Mouse (Mus musculus) left cerebral cortex, postnatal 25 days (tissue): ENCODE data around the gene Calcrl. TPM values are rescaled to one million over a fixed set of nuclear protein-coding genes. Genes with fewer than 3 reads are reported as not detected.

Experiments
- DNase-seq, 2 experiments: peaks; one replicate each; pipeline ENCODE4 v3.0.0; 2022; ENCODE audit warnings: low spot score in 2 of 2, mixed read lengths in 1 of 2
- intact Hi-C: fragments of 180-260 bp; cut with DNase I; formaldehyde crosslinking; loops from one replicate; pipeline ENCODE4 v1.15.1; 2025
- total RNA-seq, 2 experiments: library from RNA; stranded (reverse); gene quantifications; 2 replicates each; pipeline ENCODE4 v1.2.3; 2021

The Calcrl gene
- total RNA-seq, result 1 to 10 TPM; 6.5 to 8.2 TPM

DNA sequence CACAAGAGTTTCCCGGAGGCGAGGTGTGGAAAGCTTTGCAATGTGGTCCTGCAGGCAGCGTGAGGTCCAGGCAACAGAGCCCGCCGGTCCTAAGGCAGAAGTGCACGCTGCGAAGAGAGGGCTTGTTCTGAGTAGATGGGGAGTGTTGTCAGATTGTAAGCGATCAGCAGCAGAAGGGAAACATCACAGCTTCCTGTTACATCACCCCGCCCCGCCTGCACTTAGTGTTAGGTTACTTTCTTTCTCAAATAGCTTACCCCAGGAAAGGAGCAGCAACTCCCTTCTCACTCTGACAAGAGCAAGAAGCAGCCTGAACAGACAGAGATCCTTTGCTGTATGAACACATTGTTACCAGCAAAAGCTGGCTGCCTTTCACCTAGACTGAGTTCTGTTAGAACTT lies at the start of gene Calcrl:
Gene Calcrl, minus strand, starts transcription at position 274 of the 400 bp plus-strand sequence.
- intact Hi-C loops, result loop anchor here (10.0 kb wide), 1 partner anchor 160 kb away; no protein-coding TSS in a partner anchor
- peak; percentile 46 to 48 for DNase-seq

DNA sequence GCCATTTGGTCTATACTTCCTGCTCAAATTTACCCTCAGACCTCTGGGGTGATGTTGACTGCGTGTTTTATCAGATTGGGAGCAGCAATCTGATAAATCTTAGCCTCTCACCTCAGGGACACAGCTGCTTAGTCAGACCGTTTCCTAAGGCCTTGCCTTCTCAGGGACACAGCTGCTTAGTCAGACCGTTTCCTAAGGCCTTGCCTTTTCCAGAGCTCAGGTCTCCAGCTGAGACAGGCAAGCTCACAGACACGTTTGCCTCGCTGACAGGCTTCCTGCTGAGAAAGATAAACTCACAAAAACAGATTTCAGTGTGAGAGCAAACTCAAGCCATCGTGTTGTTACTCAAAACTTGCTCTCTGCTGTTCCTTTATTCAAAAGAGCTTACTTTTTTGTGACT lies 49.4 kb upstream of the Calcrl start:
- DNase-seq, result no peak
- intact Hi-C loops, result no loop called here

DNA sequence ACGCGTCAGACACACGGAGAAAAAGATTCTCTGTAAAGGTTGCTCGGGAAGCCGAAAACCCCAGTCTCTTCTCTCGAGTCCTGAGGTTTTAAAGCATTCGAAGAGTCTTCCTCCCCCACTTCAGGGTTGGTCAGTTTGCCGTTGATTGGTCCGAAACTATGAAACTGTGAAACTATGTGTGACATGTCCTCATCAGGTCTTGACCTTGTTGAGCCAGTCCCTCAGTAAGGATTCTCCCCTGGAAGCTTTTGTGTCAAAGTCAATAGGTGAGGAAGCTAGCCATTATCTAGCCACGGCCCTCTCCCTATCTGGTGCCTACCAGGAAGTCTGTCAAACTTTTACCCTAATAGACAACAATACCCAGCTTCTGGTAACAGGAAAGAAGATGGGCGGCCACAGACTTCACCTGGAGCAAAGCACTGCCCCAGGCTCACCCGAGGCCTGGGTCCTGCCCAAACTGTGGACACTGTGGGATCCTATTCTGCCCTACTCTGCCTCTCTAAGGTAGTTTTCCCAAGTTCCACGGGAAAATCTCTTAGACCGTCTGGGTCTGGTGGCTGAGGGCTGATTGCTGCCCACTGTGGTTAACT lies 48.8 kb upstream of the Calcrl start:
- DNase-seq, result no peak
- intact Hi-C loops, result no loop called here

DNA sequence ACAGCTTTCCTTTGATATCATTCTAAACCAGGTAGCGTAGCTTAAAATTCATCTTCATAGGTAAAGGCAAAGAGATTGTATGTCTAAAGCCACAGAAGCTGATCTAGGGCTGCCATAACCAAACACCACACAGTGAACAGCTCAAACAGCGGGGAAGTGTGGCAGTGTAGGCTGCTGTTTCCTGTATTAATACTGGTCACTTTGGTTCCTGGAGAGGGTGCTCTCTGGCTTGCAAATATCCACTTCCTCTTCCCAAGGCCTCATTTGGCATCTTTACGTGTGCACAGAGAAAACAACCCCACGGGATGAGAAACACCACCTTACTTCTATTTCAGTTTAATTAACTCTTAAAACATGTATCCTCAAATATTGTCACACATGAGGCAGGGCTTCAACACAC lies 42.2 kb upstream of the Calcrl start:
- DNase-seq, result no peak
- intact Hi-C loops, result no loop called here

DNA sequence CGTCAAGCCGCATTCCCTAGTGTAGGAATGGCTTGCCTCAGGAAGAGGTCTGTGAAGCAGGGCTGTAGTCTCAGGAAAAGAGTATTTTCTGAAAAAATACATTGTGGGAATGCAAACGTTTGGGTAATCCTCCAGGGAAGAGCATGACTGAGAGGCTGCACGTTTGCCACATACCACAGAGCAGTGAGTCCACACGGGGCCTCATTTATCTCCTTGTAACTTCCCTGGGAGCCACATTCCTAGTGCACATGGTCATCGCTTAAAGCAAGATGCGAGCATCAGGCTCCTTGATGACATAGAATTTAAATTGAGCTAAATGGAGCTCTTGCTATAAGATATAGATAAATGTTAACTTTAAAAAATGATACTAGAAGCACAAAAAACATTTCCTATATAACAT lies 39.7 kb upstream of the Calcrl start:
- intact Hi-C loops, result loop anchor here (5.0 kb wide), 1 partner anchor 92 kb away; no protein-coding TSS in a partner anchor
- DNase-seq, result no peak

DNA sequence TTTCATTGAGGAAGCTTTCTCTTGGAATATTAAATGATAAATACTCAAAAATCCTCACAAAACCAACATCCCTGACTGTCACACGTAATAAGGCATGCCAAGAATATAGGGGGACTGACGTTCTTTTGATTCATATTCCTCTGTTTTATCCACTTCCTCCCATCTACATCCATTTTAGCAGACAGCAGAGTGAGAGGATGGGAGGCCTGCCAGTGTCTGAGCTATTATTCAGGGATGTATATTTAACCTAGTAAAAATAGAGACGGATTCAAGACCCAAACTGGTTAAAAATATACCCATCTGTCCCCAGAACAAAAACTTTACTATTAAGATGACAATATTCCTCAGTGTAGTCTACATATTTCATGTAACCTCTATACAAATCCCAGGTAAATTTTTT lies 37.2 kb upstream of the Calcrl start:
- peak in 1 of 2 experiments; percentile 82 for DNase-seq
- intact Hi-C loops, result loop anchor here (5.0 kb wide), 1 partner anchor 95 kb away; no protein-coding TSS in a partner anchor

DNA sequence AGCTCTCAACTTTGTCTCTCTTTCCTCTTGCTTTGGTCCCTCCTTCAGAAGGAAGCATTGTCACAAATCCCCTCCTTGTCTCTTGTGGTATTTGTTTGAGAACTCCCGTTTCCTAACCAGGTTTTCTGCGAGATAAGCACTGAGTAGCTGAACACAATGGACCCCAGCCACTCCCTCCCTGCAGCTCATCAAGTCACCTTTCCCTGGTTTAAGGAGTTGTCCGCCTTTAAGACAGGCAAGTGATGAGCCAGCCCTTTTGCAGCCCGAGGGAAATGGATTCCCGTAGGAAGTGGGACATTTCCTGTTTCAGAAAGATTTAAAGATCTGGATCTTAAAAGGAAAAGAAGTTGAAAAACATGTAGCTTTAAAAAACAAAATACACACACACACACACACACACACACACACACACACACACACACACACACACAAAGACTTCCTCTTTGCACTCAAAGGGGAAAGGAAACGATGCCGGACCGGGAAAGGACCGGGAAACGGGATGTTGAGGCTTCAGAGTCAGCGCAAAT lies 34.5 kb upstream of the Calcrl start:
- no peak for DNase-seq
- intact Hi-C loops, result loop anchor here (5.0 kb wide), 1 partner anchor 98 kb away; no protein-coding TSS in a partner anchor

DNA sequence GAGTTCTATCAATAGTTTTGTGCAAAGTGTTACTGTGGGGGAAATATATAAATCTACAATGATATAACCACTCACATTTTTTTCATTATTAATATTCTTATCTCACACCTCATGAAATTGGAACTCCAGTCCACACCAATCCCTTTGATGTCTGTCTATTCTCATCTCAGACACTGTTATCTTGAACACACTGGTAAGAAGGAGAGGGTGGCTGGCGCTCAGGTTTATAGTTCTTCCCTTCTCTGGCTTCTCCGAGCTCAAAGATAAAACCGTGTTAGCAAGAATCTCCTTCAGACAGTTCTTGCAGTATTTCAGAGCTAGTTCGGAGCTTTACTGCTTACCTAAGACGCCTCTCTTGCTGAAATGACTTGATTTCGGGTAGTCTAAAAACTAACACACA lies 32.0 kb upstream of the Calcrl start:
- DNase-seq, result no peak
- intact Hi-C loops, result no loop called here

DNA sequence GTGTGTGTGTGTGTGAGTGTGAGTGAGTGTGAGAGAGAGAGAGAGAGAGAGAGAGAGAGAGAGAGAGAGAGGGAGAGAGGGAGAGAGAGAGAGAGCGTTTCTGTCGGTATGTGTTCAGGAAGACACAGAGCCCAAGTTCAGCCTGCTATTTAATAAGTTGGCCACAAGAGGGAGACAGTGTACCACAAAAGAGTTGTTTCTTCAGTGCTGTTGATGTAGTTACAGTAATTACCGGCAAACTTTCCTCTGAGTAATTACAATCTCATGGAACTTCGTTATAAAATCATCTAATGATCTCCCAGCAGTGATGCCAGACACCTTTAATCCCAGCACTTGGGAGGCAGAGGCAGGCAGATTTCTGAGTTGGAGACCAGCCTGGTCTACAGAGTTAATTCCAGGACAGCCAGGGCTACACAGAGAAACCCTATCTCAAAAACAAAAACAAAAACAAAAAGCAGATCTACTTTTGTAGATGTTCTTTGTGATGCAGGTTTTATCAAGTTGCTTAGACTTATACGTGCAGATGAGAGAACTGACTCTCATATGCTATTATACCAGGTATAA lies 30.1 kb upstream of the Calcrl start:
- peak; percentile 67 to 90 for DNase-seq
- intact Hi-C loops, result loop anchor here (2.0 kb wide), 2 partner anchors 23 to 207 kb away; no protein-coding TSS in a partner anchor

DNA sequence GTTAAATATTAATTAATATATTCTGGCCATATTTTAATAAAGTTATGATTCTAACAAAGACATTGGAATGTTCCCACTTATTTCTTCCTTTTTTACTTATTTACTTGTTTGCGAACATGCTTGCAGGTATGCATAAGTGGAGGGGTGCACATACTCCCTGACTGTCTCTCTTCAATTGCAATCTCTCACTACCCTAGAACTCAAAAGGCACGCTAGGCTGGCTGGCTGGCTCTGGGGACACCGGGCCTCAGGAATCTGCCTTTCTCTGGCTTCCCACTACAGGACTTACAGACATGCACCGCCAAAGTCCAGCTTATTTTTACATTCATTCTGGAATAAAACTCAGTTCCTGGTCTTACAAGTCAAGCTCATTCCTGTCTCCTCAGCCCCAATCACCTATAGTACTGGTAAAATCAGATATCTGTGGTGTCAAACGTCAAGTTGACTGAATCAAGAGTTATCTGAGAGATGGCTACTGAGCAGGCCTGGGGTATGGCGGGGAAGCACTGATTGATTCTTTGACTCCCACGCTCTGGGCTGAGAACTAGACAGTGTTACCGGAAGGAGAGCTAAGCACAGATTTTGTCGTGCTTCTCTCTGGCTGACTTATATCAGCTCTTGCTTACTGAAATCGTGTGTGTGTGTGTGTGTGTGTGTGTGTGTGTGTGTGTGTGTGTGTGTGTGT lies 29.5 kb upstream of the Calcrl start:
- intact Hi-C loops, result loop anchor here (2.0 to 5.0 kb wide), 3 partner anchors 24 to 343 kb away; partner anchors contain the start of gene Ube2l6
- DNase-seq, result peak in 1 of 2 experiments; percentile 25

DNA sequence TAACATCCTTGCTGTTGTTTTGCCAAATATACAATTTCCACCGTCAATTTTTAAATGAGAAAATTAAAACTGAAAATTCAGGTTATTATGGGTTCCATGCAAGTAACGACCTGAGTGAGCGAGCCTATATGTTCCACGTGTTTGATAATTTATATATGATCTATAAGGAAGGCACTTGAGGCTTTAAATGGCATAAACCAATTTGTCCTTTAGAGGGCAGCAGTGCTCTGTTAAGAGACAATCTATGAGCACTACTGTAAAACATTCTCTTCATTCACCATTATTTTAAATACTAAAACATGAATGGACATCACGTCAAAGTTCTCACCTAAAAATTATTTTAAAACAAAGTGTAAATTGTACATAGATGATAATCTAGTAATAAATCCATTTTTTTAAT lies 28.8 kb upstream of the Calcrl start:
- intact Hi-C loops, result loop anchor here (2.0 to 5.0 kb wide), 3 partner anchors 25 to 343 kb away; partner anchors contain the start of gene Ube2l6
- peak; percentile 50 to 74 for DNase-seq

DNA sequence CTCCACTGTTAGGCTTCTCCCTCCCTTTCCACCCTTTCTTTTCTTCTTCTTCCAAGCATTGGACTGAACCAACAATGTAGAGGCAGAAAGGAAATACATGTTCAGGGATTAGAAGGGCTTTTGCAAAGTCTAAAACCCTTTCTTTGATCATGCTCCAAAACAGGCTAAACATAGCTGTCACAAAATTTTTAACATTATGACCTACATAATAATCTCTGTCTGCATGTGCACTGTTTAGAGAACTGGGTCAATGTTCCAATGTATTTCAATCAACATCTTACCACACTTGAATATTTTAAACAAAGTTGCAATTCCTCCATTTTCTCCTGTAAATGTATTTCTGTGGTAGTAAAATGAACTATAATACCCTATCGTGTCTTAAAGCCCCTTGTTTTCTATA lies 20.3 kb upstream of the Calcrl start:
- intact Hi-C loops, result no loop called here
- DNase-seq, result no peak

DNA sequence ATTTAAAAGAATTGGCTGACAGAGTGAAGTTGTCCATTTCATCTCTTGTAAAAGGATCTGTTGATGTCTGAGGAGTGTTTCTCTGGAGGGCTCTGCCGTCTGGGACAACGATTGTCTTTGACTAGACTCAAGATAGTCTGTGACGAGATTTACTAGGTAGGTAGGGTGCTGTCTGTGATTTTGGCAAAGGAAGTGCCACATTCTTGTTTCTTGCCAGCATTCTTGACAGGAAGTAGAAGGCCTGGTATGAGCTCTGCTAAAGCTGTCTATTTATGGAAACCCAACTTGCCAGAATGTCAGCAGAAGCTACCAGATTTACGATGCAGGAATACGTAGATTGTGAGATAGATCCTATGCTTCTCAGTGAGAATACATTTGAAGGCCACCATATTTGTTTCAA lies 16.7 kb upstream of the Calcrl start:
- intact Hi-C loops, result no loop called here
- no peak for DNase-seq

DNA sequence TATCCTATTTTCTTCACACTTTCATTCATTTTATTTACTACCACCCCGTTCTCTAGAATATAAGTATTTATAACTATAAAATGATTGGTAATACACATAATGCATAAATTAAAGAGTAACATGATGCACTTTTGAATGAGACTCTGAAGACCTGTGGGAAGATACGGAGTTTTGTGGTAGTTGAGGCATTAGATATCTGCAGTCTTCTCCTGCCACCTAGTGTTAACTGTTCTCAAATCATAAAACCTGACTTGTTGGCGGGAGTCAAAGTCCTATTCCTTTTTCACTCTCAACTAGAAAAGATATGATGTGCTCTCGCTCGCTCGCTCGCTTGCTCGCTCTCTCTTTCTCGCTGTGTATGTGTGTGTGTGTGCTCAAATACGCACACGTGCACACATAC lies 4.5 kb upstream of the Calcrl start:
- DNase-seq, result peak; percentile 42 to 80
- intact Hi-C loops, result loop anchor here (2.0 to 10.0 kb wide), 4 partner anchors 165 to 615 kb away; partner anchors contain the start of gene Fam171b

DNA sequence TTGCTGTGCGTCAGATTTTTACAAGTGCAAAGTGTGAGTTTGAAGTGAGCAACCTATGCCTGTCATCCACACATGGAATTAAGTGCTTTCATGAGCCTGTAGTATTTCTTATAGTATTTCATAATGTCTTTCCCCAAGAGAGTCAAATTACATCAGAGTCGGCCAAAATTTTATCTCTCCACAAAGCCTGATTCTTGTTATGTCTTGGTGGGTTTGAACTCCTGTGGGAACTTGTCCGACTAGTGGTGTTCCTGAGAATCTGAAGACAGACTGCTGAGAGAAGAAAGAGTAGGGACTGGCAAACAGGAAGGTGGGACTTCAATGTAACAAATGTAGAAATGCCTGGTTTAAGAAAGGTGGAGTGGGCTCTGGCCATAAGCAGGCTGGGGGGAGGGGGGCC lies 3.6 kb upstream of the Calcrl start:
- intact Hi-C loops, result loop anchor here (2.0 to 10.0 kb wide), 2 partner anchors 164 to 364 kb away; no protein-coding TSS in a partner anchor

DNA sequence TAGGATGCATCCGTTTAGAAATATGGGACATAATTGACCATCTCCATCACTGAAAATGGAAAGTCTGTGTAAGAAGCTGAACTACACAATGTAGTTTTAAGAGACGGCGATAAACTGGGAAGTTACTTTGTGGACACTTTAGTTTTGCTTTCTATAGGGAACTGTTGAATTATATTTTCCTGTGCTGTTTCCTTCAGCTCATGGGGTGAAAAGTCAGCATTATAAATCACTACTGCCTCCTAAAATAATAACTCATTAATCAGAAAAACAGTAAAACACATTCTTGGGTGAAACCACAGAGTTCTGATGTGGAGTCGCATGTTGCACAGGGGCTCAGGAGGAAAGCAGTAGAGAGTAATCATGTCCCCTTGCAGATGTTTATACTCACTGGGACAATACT lies 1.3 kb upstream of the Calcrl start:
- intact Hi-C loops, result loop anchor here (10.0 kb wide), 1 partner anchor 162 kb away; no protein-coding TSS in a partner anchor
- no peak for DNase-seq

More for the DNA sequence above, 3.6 kb upstream of the Calcrl start:
- no peak for DNase-seq

DNA sequence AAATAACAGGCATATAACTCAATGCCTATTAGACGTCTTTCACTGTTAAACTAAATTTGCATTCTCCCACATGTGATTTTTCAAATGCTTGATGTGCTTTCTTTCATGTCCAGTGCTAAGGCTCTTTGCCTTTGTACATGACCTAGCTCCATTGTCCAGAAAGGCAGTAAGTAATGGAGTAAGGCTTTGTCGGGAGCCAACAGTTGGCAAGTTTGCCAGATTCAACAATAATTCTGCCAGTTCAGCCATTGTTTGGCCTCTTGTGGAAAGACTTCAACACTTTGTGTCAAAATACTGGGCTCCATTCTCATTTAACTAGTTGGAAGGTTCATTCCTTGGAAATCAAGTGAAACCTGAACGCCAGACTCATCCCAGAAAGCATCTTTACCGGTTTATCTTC lies 8.7 kb downstream of the Calcrl start:
- no peak for DNase-seq
- intact Hi-C loops, result no loop called here

DNA sequence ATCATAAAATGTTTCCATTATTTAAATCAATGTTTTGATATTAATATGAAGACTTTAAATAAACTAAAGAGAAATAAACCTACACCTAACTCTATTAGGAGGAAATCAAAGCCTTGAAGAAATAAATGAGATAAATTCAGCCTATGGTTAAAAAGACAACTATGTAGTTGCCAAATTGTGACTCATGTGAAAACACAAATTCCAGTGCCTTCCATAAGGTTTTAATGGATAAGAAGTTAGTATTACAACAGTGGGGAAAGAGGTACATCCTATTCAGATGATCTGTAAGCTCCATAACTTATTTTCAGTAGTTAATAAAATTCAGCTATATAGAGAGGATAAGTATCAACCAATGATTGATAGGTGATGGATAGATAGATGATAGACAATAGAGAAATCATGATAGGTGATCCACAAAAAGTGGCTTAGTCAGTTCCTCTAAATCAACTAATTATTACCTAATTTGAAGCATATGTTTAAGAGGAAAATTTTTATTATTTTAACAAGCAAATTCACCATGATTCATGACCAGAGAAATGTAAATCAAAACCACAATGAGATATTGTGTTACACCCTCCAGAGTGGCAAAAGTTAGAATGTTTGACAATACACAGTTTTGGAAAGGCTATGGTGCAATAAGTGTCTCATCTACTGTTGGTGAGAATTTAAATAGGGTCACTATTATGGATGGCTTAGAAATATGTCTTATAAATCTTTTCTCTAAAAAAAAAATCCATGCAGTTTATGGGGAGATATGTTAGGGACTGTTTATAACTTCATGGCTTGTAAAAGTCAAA lies 15.2 kb downstream of the Calcrl start:
- intact Hi-C loops, result no loop called here
- DNase-seq, result no peak

DNA sequence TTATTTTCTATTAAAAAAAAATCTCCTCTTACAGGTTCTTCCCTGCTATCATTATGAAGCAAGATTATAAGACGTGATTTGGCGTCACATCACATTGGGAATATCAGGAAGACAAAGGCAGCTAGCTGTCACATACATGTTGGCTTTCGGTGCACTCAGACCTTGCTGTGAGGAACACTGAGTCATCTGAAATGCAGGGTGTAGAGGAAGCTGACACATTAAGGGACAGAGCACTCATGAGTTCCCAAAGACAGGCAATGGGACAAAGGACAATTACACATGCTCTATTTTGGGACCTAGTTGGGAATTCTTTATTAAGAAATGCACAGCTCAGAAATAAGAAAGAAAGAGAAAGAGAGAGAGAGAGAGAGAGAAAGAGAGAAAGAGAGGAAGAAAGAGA lies 20.4 kb downstream of the Calcrl start:
- DNase-seq, result no peak
- intact Hi-C loops, result no loop called here
